Mouse (Mus musculus) CH12.LX (cell line): ENCODE results near the gene Plekhg6. TPM values are rescaled to one million over a fixed set of nuclear protein-coding genes. Genes with fewer than 3 reads are reported as not detected.

Experiments used
- DNase-seq: peaks from one replicate; pipeline ENCODE4 v3.0.0-alpha.2; 2013; ENCODE audit errors: extremely low read depth
- H3K27ac ChIP-seq: 2 replicates; pipeline ENCODE4 v1.5.1; 2012; ENCODE audit warnings: low read depth, mild to moderate bottlenecking, control low read depth, moderate library complexity; ENCODE audit not compliant: insufficient read depth
- H3K27me3 ChIP-seq: replicated peaks from 2 replicates; pipeline ENCODE3; 2012; ENCODE audit warnings: inconsistent platforms
- H3K36me3 ChIP-seq, 2 experiments: replicated peaks in 1 of 2; 2 replicates each; pipeline versions ENCODE3 to v1.6.1; 2012; ENCODE audit warnings: inconsistent platforms in 1 of 2, low read length in 1 of 2, mild to moderate bottlenecking in 1 of 2, mixed read lengths in 1 of 2, moderate library complexity in 1 of 2; ENCODE audit not compliant: control insufficient read depth in 1 of 2, insufficient read depth in 1 of 2
- H3K4me1 ChIP-seq, 2 experiments: 2 replicates each; pipeline ENCODE4 v1.6.1; 2012; ENCODE audit warnings: inconsistent platforms in 1 of 2, moderate library complexity in 1 of 2; ENCODE audit not compliant: insufficient read depth in 2 of 2, control insufficient read depth in 1 of 2
- H3K4me2 ChIP-seq: 2 replicates; pipeline ENCODE4 v1.6.1; 2012; ENCODE audit warnings: low read depth, mild to moderate bottlenecking, control low read depth; ENCODE audit not compliant: poor library complexity, insufficient read depth, severe bottlenecking
- H3K4me3 ChIP-seq, 3 experiments: fragments of 150-350 bp in 1 of 3; sonication (generic) in 1 of 3; replicated peaks in 1 of 3; 2 replicates each; pipeline versions ENCODE3 to v1.5.1; 2011 to 2012; ENCODE audit warnings: low read depth in 2 of 3, low read length in 2 of 3, mild to moderate bottlenecking in 2 of 3, moderate library complexity in 2 of 3, control low read depth in 1 of 3, improper control_type of control experiment in 1 of 3, inconsistent platforms in 1 of 3, mixed read lengths in 1 of 3; ENCODE audit not compliant: poor library complexity in 1 of 3
- H3K79me2 ChIP-seq: replicated peaks from 2 replicates; pipeline ENCODE4 v1.6.1; 2012; ENCODE audit warnings: mild to moderate bottlenecking, moderate library complexity; ENCODE audit not compliant: control insufficient read depth, poor library complexity, insufficient read depth, severe bottlenecking; ENCODE audit errors: extremely low read depth
- H3K9ac ChIP-seq: 2 replicates; pipeline ENCODE4 v1.6.1; 2012; ENCODE audit warnings: low read depth, mild to moderate bottlenecking, control low read depth, moderate library complexity; ENCODE audit not compliant: insufficient read depth
- H3K9me3 ChIP-seq: replicated peaks from 2 replicates; pipeline ENCODE3; 2012; ENCODE audit warnings: low read length, inconsistent platforms, mixed read lengths
- BHLHE40 ChIP-seq: IDR thresholded peaks from 2 replicates; pipeline ENCODE4 v1.6.1; 2011; ENCODE audit warnings: mild to moderate bottlenecking, low read depth, low read length, improper control_type of control experiment
- CHD1 ChIP-seq: IDR thresholded peaks from 2 replicates; pipeline ENCODE4 v1.6.1; 2012; ENCODE audit warnings: low read depth, low read length, improper control_type of control experiment, inconsistent platforms
- CTCF ChIP-seq, 2 experiments: IDR thresholded peaks in 1 of 2; conservative IDR thresholded peaks in 1 of 2; 2 replicates each; pipeline ENCODE4 v1.5.1; 2011 to 2012; ENCODE audit warnings: low read depth in 2 of 2, low read length in 2 of 2, improper control_type of control experiment in 1 of 2, inconsistent platforms in 1 of 2, mild to moderate bottlenecking in 1 of 2, moderate library complexity in 1 of 2
- E2F4 ChIP-seq: IDR thresholded peaks from 2 replicates; pipeline ENCODE4 v1.6.1; 2011; ENCODE audit warnings: low read depth, low read length, improper control_type of control experiment; ENCODE audit not compliant: insufficient replicate concordance
- ELF1 ChIP-seq: IDR thresholded peaks from 2 replicates; pipeline ENCODE4 v1.6.1; 2014; ENCODE audit warnings: low read depth, mild to moderate bottlenecking, inconsistent platforms, low read length, improper control_type of control experiment
- GABPA ChIP-seq: IDR thresholded peaks from 2 replicates; pipeline ENCODE4 v1.6.1; 2012; ENCODE audit warnings: low read depth, low read length, improper control_type of control experiment, inconsistent platforms; ENCODE audit not compliant: insufficient replicate concordance
- JUND ChIP-seq: conservative IDR thresholded peaks from 2 replicates; pipeline ENCODE4 v1.6.1; 2011; ENCODE audit warnings: low read depth, low read length, improper control_type of control experiment
- MAX ChIP-seq: IDR thresholded peaks from 2 replicates; pipeline ENCODE4 v1.6.1; 2011; ENCODE audit warnings: low read length, improper control_type of control experiment
- RAD21 ChIP-seq: IDR thresholded peaks from 2 replicates; pipeline ENCODE4 v1.6.1; 2011; ENCODE audit warnings: low read depth, mild to moderate bottlenecking, low read length, improper control_type of control experiment, moderate library complexity
- SMC3 ChIP-seq: IDR thresholded peaks from 2 replicates; pipeline ENCODE4 v1.6.1; 2011; ENCODE audit warnings: low read depth, low read length, improper control_type of control experiment
- USF2 ChIP-seq: conservative IDR thresholded peaks from 2 replicates; pipeline ENCODE4 v1.6.1; 2011; ENCODE audit warnings: low read depth, low read length, improper control_type of control experiment
- ZKSCAN1 ChIP-seq: IDR thresholded peaks from 2 replicates; pipeline ENCODE4 v1.6.1; 2012; ENCODE audit warnings: low read depth, inconsistent platforms, low read length, improper control_type of control experiment, borderline replicate concordance
- ZMIZ1 ChIP-seq: IDR thresholded peaks from 2 replicates; pipeline ENCODE4 v1.6.1; 2012; ENCODE audit warnings: low read depth, mild to moderate bottlenecking, inconsistent platforms, low read length, improper control_type of control experiment
- ZNF384 ChIP-seq: IDR thresholded peaks from 2 replicates; pipeline ENCODE4 v1.6.1; 2012; ENCODE audit warnings: low read depth, low read length, improper control_type of control experiment, inconsistent platforms
- dilution Hi-C: fragments of 300-500 bp; cut with MboI; formaldehyde crosslinking; loops from 2 replicates; pipeline ENCODE4 v1.14.3; 2020; ENCODE audit warnings: low sequenced_read_pairs; ENCODE audit not compliant: extremely low pct_unique_long_range_greater_than_20kb, extremely low pct_ligation_motif_present
- in situ Hi-C: fragments of 300-500 bp; cut with MboI; formaldehyde crosslinking; loops from 3 replicates; pipeline ENCODE4 v1.14.3; 2019; ENCODE audit warnings: low sequenced_read_pairs, low pct_ligation_motif_present, low pct_unique_long_range_greater_than_20kb, mixed read lengths
- polyA plus RNA-seq: library from polyadenylated mRNA; unstranded; fragments of >175 nt; gene quantifications from 2 replicates; pipeline ENCODE4 v1.2.1, GENCODE M21; 2012; ENCODE audit warnings: low read depth; ENCODE audit not compliant: insufficient read length
- total RNA-seq, 2 experiments: library from RNA; depleted of rRNA; stranded (reverse); fragments of 300-350 nt in 1 of 2; fragments of >200 nt in 1 of 2; gene quantifications; 2 replicates each; pipeline ENCODE4 v1.2.3; 2012 to 2014

Gene Plekhg6
- total and polyA plus RNA-seq, 3 experiments, result not detected

GRCm38 (mm10) chr6:125426383-125427360, 46.1 kb upstream of the Plekhg6 start (continued):
- no peak for TF ChIP-seq ZNF384

GRCm38 (mm10) chr6:125425205-125426090, 44.9 kb upstream of the Plekhg6 start:
- Histone ChIP-seq H3K36me3 (no peaks in the 10 kb centered on the region), H3K4me2 (no peak overlapping the region), H3K9ac (no peak overlapping the region), H3K9me3 (no peaks in the 10 kb centered on the region), H3K4me3 (no peak overlapping the region), H3K27me3 (peaks cover 41% of the 10 kb centered on the region), H3K79me2 (no peaks in the 10 kb centered on the region), H3K4me1 (peaks cover 11 to 20% of the 10 kb centered on the region in 2 experiments; a peak in 3 of 4 replicates), H3K27ac (no peak overlapping the region)
- in situ Hi-C loops, result loop anchor here (5.0 kb wide), 1 partner anchor 77 kb away; no protein-coding TSS in a partner anchor
- dilution Hi-C loops, result no loop called here
- peak; percentile 18 for DNase-seq
- TF ChIP-seq ZKSCAN1, result no peak
- TF ChIP-seq GABPA, result no peak
- TF ChIP-seq CHD1, result no peak
- no peak for TF ChIP-seq ELF1
- TF ChIP-seq BHLHE40, result no peak
- no peak for TF ChIP-seq ZNF384
- TF ChIP-seq SMC3, result no peak
- TF ChIP-seq USF2, result no peak
- no peak for TF ChIP-seq CTCF (conservative IDR thresholded peaks at IDR 0.05 in 1 of 2, IDR thresholded peaks at IDR 0.05 in 1 of 2; ENCODE audit: low read depth in 2 of 2, low read length in 2 of 2)
- TF ChIP-seq E2F4, result no peak

GRCm38 (mm10) chr6:125424156-125424555, 43.6 kb upstream of the Plekhg6 start:
- Histone ChIP-seq H3K9ac (no peak overlapping the region), H3K4me1 (peaks cover 10 to 17% of the 10 kb centered on the region in 2 experiments; a peak in 3 of 4 replicates), H3K4me2 (no peak overlapping the region), H3K79me2 (no peaks in the 10 kb centered on the region), H3K27ac (no peak overlapping the region), H3K27me3 (peaks cover 49% of the 10 kb centered on the region), H3K9me3 (no peaks in the 10 kb centered on the region), H3K36me3 (no peaks in the 10 kb centered on the region), H3K4me3 (no peak overlapping the region)
- TF ChIP-seq ZMIZ1, result no peak
- no peak for TF ChIP-seq JUND
- no peak for TF ChIP-seq RAD21
- no peak for TF ChIP-seq CTCF (conservative IDR thresholded peaks at IDR 0.05 in 1 of 2, IDR thresholded peaks at IDR 0.05 in 1 of 2; ENCODE audit: low read depth in 2 of 2, low read length in 2 of 2)
- TF ChIP-seq MAX, result no peak
- in situ Hi-C loops (loop anchor here (5.0 kb wide), 1 partner anchor 178 kb away; no protein-coding TSS in a partner anchor), dilution Hi-C loops (no loop called here)
- DNase-seq, result no peak
